Mouse (Mus musculus) neural tube, postnatal 0 days (tissue): ENCODE measurements around the gene Gm5737. TPM values are rescaled to one million over a fixed set of nuclear protein-coding genes. Genes with fewer than 3 reads are reported as not detected.

Experiments used
- polyA plus RNA-seq: library from polyadenylated mRNA; unstranded; fragments of >200 nt; fragmentation: Nextera tagmentation; extraction: Ambion mirVana; gene quantifications from 2 replicates; pipeline ENCODE4 v1.2.1, GENCODE M21; 2015

The Gm5737 gene
- 0.18 and 0.31 TPM in 2 replicates for polyA plus RNA-seq

GRCm38 (mm10) chr7:120811834-120812415 is at the start of gene Gm5737:
Gene Gm5737, plus strand, starts transcription at chr7:120812365.

DNA sequence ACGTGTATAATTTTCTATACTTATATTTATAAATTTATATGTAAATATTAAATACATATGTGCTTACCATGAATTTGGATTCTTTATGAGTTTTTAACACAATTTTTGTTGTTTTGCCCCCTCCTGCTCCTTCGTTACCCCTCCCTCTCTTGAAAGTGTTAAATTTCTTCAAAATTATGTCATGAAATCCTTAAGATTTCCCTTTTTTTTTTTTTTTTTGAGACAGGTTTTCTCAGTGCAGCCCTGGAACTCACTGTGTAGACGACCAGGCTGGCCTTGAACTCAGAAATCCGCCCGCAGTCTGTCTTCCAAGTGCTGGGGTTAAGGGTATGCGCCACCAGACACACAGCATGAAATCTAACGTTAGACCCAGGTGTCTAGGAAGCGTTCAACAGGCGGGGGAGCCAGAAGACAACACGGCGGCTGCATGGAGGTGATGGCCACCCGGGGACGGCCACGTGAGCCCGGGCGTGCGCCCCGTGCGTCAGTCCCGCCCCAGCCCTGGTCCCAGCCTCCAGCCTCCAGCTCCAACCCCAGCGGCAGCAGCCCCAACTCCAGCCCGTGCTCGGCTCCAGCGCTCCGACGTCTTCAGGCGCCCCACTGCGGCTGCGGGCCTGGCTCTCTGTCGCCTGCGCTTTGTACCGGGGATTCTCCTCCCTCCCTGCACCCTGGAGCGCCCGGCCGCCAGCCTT is 30.3 kb downstream of the Gm5737 start, which contains the start of gene Eef2k:
Eef2k (plus strand) TSS at position 487 of the 692 bp plus-strand sequence.

Other genes starting within 250 kb of the Gm5737 start
- 256 and 268 TPM in 2 replicates for gene Uqcrc2, start 177.2 kb upstream of the Gm5737 start, polyA plus RNA-seq
- 0.44 and 0.55 TPM in 2 replicates for gene Pdzd9, start 142.0 kb upstream of the Gm5737 start, polyA plus RNA-seq
- 13.4 and 14.5 TPM in 2 replicates for gene Mosmo, start 134.7 kb upstream of the Gm5737 start, polyA plus RNA-seq
- gene Vwa3a, start 73.0 kb upstream of the Gm5737 start, polyA plus RNA-seq, result 0.98 and 1.6 TPM in 2 replicates
- gene Eef2k, start 30.5 kb downstream of the Gm5737 start, polyA plus RNA-seq, result 25.6 and 26.8 TPM in 2 replicates
- 17.5 and 19.6 TPM in 2 replicates for gene Polr3e, start 105.4 kb downstream of the Gm5737 start, polyA plus RNA-seq
- gene Cdr2, start 169.9 kb downstream of the Gm5737 start, polyA plus RNA-seq, result 11.8 and 13.2 TPM in 2 replicates
- not detected in 2 replicates for gene Mfsd13b, start 170.1 kb downstream of the Gm5737 start, polyA plus RNA-seq
- 147 and 152 TPM in 2 replicates for gene Mettl9, start 222.1 kb downstream of the Gm5737 start, polyA plus RNA-seq